Mouse (Mus musculus) left cerebral cortex, adult 9 months (tissue): Measurements from ENCODE around the gene Zfp985.
"Not testable (repeated sequence)": the region's sequence is repeated elsewhere in the genome, so short reads cannot be mapped to it uniquely, and the experiment has no call there.

Experiments
- DNase-seq, 2 experiments: peaks; one replicate each; pipeline ENCODE4 v3.0.0; 2022; ENCODE audit warnings: low spot score in 2 of 2

Zfp985 gene

GRCm38 (mm10) chr4:147553071-147553470, at the start of gene Zfp985:
TSS of gene Zfp985 (plus strand) at chr4:147553277.
- not testable (repeated sequence) for DNase-seq

GRCm38 (mm10) chr4:147509174-147509573, 43.9 kb upstream of the Zfp985 start:
- no peak for DNase-seq

- DNase-seq = no peak
Observed at GRCm38 (mm10) chr4:147518981-147519380, 34.1 kb upstream of the Zfp985 start.

GRCm38 (mm10) chr4:147520100-147520499, 33.0 kb upstream of the Zfp985 start:
- no peak for DNase-seq

GRCm38 (mm10) chr4:147525125-147525524, 28.0 kb upstream of the Zfp985 start:
- no peak for DNase-seq

- no peak for DNase-seq
Observed at GRCm38 (mm10) chr4:147530366-147530765, 22.7 kb upstream of the Zfp985 start.

GRCm38 (mm10) chr4:147535916-147536315, 17.2 kb upstream of the Zfp985 start:
- not testable (repeated sequence) for DNase-seq

- DNase-seq = no peak
Observed at GRCm38 (mm10) chr4:147537702-147538101, 15.4 kb upstream of the Zfp985 start.

- not testable (repeated sequence) for DNase-seq
Observed at GRCm38 (mm10) chr4:147539918-147540317, 13.2 kb upstream of the Zfp985 start, which contains the start of gene Gm16503. TSS of gene Gm16503 (plus strand) at chr4:147540218.

GRCm38 (mm10) chr4:147541105-147541504, 12.0 kb upstream of the Zfp985 start:
- no peak for DNase-seq

GRCm38 (mm10) chr4:147554361-147554760, 1.3 kb downstream of the Zfp985 start:
- DNase-seq = not testable (repeated sequence)

GRCm38 (mm10) chr4:147556921-147557320, 3.8 kb downstream of the Zfp985 start:
- not testable (repeated sequence) for DNase-seq

- not testable (repeated sequence) for DNase-seq
Observed at GRCm38 (mm10) chr4:147558011-147558410, 4.9 kb downstream of the Zfp985 start.

- not testable (repeated sequence) for DNase-seq
Observed at GRCm38 (mm10) chr4:147559096-147559495, 6.0 kb downstream of the Zfp985 start.

GRCm38 (mm10) chr4:147565426-147566220, 12.5 kb downstream of the Zfp985 start:
- DNase-seq = no peak

- not testable (repeated sequence) for DNase-seq
Observed at GRCm38 (mm10) chr4:147571156-147571555, 18.1 kb downstream of the Zfp985 start.

- not testable (repeated sequence) for DNase-seq
Observed at GRCm38 (mm10) chr4:147579371-147579770, 26.3 kb downstream of the Zfp985 start.

GRCm38 (mm10) chr4:147586511-147587473, 33.7 kb downstream of the Zfp985 start:
- DNase-seq = no peak

GRCm38 (mm10) chr4:147594630-147595029, 41.6 kb downstream of the Zfp985 start:
- DNase-seq = not testable (repeated sequence)

GRCm38 (mm10) chr4:147597685-147598084, 44.6 kb downstream of the Zfp985 start:
- DNase-seq = no peak

GRCm38 (mm10) chr4:147598831-147599230, 45.8 kb downstream of the Zfp985 start:
- no peak for DNase-seq

- DNase-seq = no peak
Observed at GRCm38 (mm10) chr4:147601881-147602280, 48.8 kb downstream of the Zfp985 start.
